Mouse (Mus musculus): ENCODE results near the gene Kcnq1. TPM values are rescaled to one million over a fixed set of nuclear protein-coding genes. Genes with fewer than 3 reads are reported as not detected.
A peak's percentile ranks its signal among the peaks of the same experiment; 100 is the strongest.

The Kcnq1 gene
- total RNA-seq (2021) = 1 to 10 TPM in 1 of 2 experiments, under 1 TPM in 1; 0.84 to 1.4 TPM
- long read RNA-seq, experiment 1, partial matches to known transcripts = 0 of 2 reads
- long read RNA-seq, experiment 1, other reads (novel, unspliced or antisense) = 2 of 2 reads
- long read RNA-seq, experiment 2, partial matches to known transcripts = 0 of 6 reads
- long read RNA-seq, experiment 2, other reads (novel, unspliced or antisense) = 3 of 6 reads

DNA sequence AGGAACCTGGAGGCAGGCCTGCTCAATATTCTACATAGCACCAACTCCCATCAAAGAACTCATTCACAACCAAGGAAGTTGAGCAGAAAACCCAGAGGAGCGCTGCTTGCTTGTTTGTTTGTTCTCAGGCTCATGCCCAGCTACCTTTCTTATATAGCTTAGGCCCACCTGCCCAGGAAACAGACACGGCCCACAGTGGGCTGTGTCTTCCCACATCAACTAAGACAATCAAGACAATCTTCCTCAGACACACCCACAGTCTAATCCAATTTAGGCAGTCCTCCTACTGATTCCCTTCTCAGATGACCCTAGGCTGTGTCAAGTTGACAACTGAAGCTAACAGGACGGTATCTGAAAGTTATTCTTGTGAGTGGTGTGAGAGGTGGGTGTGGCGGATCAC is at the start of gene Kcnq1:
Gene Kcnq1 (plus strand): TSS at position 301 of the 400 bp plus-strand sequence.
- intact Hi-C loops (cut with DNase I; ENCODE audit: low total_unique reads) = no loop called here
- DNase-seq = no peak

DNA sequence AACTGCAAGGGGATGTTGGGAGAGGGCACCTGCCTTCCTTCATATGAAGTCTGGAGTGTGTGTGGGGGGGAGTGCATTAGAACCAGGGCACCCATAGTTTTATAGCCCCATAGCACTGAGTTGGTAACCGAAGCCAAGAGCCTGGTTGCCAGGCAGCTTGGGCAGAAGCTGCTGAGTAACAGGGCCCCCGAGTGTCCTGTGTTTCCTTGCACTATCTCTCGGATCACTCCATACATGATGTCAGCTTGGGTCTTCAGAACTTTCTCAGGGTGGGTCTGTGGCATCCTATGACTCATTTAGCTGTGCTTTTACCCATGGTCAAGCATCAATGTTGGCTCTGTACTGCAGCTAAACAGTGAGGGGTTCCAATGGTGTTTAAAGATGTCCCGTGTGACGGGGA is 49.1 kb upstream of the Kcnq1 start:
- no peak for DNase-seq
- intact Hi-C loops (cut with DNase I; ENCODE audit: low total_unique reads) = no loop called here

- intact Hi-C loops (cut with DNase I; ENCODE audit: low total_unique reads) = no loop called here
- DNase-seq = no peak
Measured at GRCm38 (mm10) chr7:143057667-143058220, 48.4 kb upstream of the Kcnq1 start.

DNA sequence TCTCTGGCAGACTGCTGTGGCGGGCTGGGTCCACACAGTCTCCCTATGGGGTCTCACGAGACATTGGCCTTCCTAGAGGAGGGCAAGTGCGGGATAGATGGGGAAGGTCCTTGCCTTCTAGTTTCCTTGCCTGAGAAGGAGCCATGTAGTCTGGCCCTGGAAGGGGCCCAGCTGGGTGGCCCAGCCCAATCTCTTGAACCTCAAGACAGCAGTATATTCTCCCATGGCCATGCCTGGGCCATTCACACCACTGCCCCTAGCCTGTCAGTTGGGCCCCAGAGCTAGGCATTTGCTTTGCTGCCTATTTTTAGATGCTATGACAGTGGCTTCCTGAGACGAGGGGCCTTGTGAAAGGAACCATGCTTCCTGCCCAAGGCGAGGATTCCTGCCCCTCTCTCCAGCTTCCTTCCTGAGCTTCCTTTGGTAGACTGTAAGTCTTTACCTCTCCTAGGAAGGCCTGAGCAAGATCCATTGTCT is 47.9 kb upstream of the Kcnq1 start:
- no peak for DNase-seq
- intact Hi-C loops (cut with DNase I; ENCODE audit: low total_unique reads) = no loop called here

DNA sequence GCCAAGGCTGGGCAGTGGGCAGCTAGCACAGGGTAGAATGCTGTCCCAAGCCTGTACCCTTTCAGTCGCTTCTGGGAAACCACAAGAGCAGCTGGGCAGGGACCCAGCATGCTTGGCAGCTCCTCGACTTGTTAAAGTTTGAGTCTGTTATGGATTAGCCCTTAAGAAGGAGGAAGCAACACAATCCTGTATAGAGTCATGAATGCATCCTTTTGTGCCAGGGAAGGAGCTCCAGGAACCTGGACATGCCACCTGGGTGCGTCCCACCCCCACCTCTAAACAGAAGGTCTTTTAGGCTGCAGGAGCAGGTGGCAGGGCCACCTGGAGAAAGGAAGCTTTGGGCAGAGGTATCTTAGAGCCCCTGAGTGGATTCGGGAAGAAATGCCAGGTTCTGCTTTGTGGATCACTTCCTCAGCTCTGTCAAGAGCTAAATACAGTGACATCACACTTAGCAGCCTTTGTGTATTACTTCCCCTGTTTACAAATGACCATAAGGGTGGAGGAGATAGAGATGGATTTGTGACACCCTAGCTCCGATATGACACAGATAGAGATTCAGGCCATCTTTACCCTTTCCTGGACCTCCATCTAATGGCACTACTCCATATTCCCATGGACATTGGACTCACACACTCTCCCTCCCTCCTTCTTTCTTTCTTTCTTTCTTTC is 46.8 kb upstream of the Kcnq1 start:
- intact Hi-C loops (cut with DNase I; ENCODE audit: low total_unique reads) = no loop called here

DNA sequence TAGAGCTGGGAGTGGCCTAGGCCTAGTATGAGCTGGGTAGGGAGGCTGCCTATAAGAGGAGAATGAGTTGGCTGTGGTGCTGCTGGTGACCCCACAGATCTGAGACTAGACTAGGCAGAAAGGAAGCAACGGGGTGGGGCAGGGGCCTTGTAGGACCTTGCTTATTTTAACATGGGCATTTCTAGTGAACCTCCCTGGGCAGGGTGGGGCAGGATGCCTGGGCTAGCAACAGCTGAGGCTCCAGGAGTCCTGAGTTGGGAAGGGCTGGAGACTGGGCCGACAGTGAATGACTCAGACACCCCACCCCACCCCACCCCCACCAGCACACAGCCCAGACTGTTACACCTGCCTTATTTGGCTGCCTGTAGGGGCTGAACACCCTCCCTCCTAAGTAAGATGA is 43.5 kb upstream of the Kcnq1 start:
- no peak for DNase-seq
- intact Hi-C loops (cut with DNase I; ENCODE audit: low total_unique reads) = no loop called here

More for the DNA sequence above, 46.8 kb upstream of the Kcnq1 start:
- DNase-seq = peak; percentile 52

GRCm38 (mm10) chr7:143064226-143064625 is 41.9 kb upstream of the Kcnq1 start:
- intact Hi-C loops (cut with DNase I; ENCODE audit: low total_unique reads) = no loop called here
- no peak for DNase-seq

GRCm38 (mm10) chr7:143065692-143066091 is 40.5 kb upstream of the Kcnq1 start:
- intact Hi-C loops (cut with DNase I; ENCODE audit: low total_unique reads) = no loop called here
- DNase-seq = no peak

DNA sequence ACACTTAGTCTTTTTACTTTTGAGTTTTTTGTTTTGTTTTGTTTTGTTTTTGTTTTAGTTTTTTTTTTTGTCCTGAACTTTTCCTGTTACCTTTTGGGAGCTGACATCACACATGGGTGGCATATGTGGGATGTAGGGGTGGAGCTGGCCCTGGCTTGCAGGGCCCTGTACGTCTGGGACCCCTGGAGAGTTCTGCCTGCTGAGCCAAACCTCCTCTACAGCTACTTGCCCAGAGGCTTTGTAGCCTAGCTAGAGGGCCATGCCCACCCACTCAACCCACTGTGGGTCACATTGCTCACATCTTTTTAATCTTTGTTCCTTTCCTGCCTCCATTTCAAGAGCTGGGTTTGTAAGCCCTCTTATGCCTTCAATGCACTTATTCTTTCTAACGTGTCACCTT is 38.7 kb upstream of the Kcnq1 start:
- no peak for DNase-seq
- intact Hi-C loops (cut with DNase I; ENCODE audit: low total_unique reads) = no loop called here

- no peak for DNase-seq
- intact Hi-C loops (cut with DNase I; ENCODE audit: low total_unique reads) = no loop called here
Measured at GRCm38 (mm10) chr7:143067897-143068296, 38.3 kb upstream of the Kcnq1 start.

DNA sequence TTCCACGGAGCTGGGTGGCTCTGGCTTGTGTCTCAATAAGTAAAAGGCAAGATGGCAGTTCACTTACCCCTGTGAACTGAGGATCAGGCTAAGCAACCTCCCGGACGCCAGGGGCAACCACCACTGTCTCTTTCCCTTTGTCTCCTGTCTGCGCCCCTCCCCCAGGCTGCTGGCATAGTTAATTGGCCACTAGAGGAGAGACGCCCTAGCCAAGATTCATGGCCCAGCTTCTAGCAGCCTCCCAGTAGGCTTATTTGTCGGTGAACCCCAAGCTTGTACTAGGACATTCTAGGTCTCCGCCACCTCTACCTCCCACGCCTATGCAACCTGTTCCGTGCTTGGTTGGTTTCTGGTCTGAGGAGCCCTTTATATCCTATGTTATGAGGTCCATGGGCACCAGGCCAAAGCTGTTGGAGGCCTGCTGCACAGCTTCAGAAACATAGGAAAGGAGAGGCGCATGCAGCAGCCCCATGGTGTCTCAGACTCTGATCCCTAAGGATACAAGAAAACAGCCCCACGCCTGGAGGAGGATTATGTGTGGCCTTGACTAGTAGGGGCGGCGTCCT is 37.8 kb upstream of the Kcnq1 start:
- DNase-seq = peak; percentile 52
- intact Hi-C loops (cut with DNase I; ENCODE audit: low total_unique reads) = no loop called here

GRCm38 (mm10) chr7:143068882-143069591 is 37.1 kb upstream of the Kcnq1 start, which contains the start of gene Tssc4:
TSS of gene Tssc4 (plus strand) at chr7:143069249.
- intact Hi-C loops (cut with DNase I; ENCODE audit: low total_unique reads) = no loop called here
- peak; percentile 98 for DNase-seq

DNA sequence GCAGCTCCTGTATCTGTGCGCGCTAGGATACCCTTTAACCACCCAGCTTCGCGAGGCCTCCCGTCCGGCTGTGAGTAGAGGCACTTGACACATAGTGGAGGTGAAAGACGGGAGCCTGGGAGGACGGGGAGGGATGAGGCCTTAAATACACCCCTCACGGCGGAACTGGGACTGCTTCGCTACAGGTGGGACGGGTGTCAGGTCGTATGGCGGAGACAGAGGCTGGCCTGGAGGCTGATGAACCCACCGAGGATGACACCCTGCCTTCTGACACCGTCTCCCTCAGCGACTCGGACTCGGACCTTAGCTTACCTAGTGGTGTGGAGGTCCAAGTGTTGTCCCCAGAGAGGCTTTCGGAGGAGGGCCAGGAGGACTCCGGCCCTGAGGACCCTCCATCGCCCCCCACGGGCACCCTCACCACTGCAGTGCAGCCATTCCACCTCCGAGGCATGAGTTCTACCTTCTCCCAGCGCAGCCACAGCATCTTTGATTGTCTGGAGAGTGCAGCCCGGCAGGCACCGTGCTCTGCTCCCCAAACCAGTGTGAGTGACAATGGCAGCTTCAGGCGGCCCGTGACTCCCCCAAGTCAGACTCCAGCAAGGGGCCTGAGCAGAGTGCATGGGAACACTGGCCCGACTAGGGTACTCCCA is 36.3 kb upstream of the Kcnq1 start:
- DNase-seq = no peak
- intact Hi-C loops (cut with DNase I; ENCODE audit: low total_unique reads) = no loop called here

GRCm38 (mm10) chr7:143070506-143071070 is 35.6 kb upstream of the Kcnq1 start:
- intact Hi-C loops (cut with DNase I; ENCODE audit: low total_unique reads) = no loop called here

GRCm38 (mm10) chr7:143072605-143073004 is 33.6 kb upstream of the Kcnq1 start:
- intact Hi-C loops (cut with DNase I; ENCODE audit: low total_unique reads) = no loop called here

More at GRCm38 (mm10) chr7:143070506-143071070, 35.6 kb upstream of the Kcnq1 start:
- DNase-seq = no peak

DNA sequence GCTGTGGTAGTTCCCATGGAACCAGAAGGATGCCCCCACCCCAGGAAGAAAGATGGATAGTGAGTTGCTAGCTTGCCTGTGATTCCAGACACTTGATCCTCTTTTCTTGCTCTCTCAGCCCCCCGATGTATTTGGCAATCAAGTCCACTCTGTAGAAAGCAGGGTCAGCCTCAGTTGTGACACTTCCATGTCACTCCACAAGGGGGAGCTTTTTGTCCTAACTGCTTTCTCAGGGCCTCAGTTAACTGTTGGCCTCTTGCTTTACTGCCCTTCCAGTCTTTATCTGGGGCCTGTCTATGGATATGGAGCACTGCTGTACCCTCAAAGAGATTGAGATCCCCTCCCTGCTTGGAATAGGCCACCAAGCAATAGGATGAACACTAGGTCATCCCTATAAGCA is 33.1 kb upstream of the Kcnq1 start:
- DNase-seq = peak; percentile 35
- intact Hi-C loops (cut with DNase I; ENCODE audit: low total_unique reads) = no loop called here

More at GRCm38 (mm10) chr7:143072605-143073004, 33.6 kb upstream of the Kcnq1 start:
- no peak for DNase-seq

GRCm38 (mm10) chr7:143075394-143075793 is 30.8 kb upstream of the Kcnq1 start:
- DNase-seq = no peak
- intact Hi-C loops (cut with DNase I; ENCODE audit: low total_unique reads) = no loop called here

GRCm38 (mm10) chr7:143077351-143077750 is 28.8 kb upstream of the Kcnq1 start:
- DNase-seq = no peak
- intact Hi-C loops (cut with DNase I; ENCODE audit: low total_unique reads) = no loop called here

GRCm38 (mm10) chr7:143082024-143082423 is 24.1 kb upstream of the Kcnq1 start:
- DNase-seq = no peak
- intact Hi-C loops (cut with DNase I; ENCODE audit: low total_unique reads) = no loop called here
